Mouse (Mus musculus) CH12F3 (cell line): ENCODE measurements around the gene Ndufa4l2.

Experiments
- in situ Hi-C: fragments of 300-500 bp; cut with MboI; formaldehyde crosslinking; loops from 2 replicates; pipeline ENCODE4 v1.14.3; 2020; ENCODE audit warnings: low sequenced_read_pairs

Gene Ndufa4l2

DNA sequence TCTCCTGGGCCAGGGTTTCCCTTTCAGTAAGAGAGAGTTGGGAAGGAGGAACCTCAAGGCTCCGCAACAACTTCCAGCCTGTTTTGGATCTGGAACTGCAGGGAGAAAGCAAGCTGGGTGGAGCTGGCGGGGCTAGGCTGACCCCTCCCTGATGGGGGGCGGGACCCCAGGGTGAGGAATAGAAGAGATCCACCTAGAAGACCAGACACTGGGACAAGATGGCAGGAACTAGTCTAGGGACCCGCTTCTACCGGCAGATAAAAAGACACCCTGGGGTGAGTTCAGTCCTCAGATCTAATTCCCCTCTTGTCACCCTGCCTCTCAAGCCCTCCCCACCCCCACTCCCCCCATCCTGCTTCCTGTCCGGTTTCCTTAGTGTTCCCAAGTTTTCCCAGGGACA lies at the start of gene Ndufa4l2:
Gene Ndufa4l2 (plus strand): TSS at position 204 of the 400 bp plus-strand sequence.
- in situ Hi-C loops, result no loop called here

GRCm38 (mm10) chr10:127471281-127471988 lies 43.3 kb upstream of the Ndufa4l2 start:
- in situ Hi-C loops, result no loop called here

DNA sequence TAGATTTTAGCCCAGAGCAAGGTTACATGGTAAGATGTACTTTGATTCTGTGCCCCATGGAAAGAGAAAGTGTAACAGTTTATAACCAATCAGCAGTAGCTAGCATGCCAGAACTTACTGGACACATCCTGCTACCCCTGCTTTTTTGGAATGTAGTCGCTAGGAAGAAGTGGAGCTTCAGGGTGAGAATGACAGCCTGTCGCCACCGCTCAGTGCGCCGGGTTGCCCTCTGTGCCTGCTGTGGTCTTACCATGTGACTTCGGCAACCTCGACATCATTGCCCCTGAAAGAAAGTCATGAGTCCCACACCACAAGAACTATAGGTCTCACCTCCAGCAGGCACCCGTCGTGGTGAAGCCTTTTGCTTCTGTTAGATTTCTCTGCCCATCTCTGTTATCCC lies 42.0 kb upstream of the Ndufa4l2 start:
- in situ Hi-C loops, result no loop called here

DNA sequence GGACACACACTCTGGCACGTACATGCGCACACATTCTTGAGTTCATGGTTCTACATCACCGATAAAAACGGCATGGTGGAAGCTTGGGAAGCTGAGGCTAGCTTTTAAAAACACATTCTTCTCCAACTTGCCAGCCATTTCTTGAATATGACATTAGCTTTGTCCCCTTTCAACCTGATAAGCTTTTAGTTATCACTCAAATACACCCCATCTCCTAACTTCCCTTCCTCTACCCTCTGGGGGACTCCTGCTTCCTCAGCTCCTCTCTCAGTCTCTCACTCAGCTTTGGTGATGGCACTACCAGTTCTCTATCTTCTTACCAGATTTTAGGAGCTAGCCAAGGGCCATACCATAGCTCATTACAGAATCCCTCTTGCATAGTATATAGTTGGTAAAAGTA lies 39.6 kb upstream of the Ndufa4l2 start:
- in situ Hi-C loops, result no loop called here

GRCm38 (mm10) chr10:127476541-127476940 lies 38.2 kb upstream of the Ndufa4l2 start:
- in situ Hi-C loops, result no loop called here

GRCm38 (mm10) chr10:127477301-127477700 lies 37.5 kb upstream of the Ndufa4l2 start:
- in situ Hi-C loops, result no loop called here

DNA sequence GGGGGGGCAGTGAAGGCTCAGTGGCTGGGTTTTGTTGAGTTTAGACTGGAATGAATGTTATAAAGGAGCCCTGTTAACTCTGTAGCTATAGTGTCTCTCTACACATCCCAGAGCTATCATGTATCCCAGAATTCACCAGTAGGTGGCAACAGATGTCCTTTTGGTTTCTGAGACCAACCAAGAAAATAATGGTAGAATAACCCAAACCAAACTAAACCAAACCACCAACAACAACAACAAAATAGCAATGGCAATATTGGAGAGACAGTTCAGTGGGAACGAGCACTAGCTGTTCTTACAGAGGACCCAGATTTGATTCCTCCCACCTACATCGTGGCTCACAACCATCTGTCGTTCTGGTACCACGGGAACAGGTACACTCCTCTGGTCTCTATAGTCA lies 35.6 kb upstream of the Ndufa4l2 start:
- in situ Hi-C loops, result no loop called here

- in situ Hi-C loops, result no loop called here
Measured at GRCm38 (mm10) chr10:127480833-127481813, 33.6 kb upstream of the Ndufa4l2 start.

GRCm38 (mm10) chr10:127485235-127485634 lies 29.5 kb upstream of the Ndufa4l2 start:
- in situ Hi-C loops, result no loop called here

GRCm38 (mm10) chr10:127488856-127489255 lies 25.9 kb upstream of the Ndufa4l2 start:
- in situ Hi-C loops, result no loop called here

DNA sequence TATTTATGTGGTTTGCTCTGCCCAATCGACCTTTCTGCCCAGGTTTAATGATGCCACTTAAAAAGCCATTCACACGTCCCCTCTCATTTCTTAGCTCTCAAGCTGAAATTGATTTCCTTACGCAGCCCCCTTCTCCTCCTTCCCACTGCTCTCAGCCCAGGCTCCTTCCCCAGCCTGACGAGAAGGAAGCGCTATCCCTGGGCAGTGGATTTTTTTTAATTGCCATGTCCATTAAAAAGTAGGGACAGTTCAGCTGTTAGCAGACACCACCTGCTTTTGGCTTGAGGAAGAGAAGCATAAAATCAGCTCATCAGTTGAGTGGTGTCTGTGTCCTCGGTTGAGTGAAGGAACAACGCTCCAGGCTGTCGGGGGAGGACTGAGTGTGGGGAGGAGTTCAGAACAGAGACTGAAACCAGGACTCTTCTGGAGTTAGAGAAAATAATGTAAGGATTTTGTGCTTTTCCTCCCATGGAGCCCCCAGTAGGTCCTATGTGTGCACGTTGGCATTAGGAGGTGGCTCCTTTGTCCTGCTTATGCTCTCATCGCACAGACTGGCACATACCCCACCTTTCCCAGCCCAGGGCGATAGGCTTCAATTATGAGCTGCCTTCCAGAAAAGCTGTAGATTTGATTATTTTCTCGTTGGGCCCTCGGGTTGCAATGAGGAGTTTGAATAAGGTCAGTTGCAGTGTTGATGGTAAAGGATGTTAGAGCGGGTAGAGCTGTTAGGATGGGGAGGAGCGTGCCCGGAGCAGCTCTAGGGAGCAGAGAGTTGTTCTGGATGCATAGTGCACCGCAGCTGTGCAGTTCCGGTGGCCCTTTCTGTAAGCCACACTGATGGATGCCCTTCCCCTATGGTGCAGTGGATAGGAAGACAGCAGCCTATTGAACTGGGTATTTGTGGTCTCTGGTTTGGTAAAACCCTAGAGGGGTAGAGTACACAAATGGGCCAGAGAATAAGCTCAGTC lies 24.3 kb upstream of the Ndufa4l2 start:
- in situ Hi-C loops, result no loop called here

GRCm38 (mm10) chr10:127491128-127491512 lies 23.6 kb upstream of the Ndufa4l2 start:
- in situ Hi-C loops, result no loop called here

DNA sequence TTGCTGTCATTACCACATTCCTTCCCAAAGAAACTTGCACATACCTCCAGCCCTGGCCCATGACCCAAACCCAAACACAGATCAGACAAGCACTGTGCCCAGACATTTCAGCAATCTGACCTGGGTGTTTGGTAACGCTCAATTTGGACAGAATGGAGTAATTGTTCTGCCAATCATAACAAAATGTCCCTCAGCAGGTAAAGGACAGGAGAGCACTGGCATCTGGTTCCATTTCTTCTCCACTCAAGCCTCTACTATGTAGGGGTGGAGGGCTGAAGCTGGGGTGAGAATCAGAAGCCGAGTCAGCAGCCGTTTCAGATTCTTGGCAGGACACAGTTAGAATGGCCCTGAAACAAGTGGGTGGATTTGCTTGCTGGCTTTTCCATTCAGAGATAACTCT lies 22.6 kb upstream of the Ndufa4l2 start:
- in situ Hi-C loops, result no loop called here

DNA sequence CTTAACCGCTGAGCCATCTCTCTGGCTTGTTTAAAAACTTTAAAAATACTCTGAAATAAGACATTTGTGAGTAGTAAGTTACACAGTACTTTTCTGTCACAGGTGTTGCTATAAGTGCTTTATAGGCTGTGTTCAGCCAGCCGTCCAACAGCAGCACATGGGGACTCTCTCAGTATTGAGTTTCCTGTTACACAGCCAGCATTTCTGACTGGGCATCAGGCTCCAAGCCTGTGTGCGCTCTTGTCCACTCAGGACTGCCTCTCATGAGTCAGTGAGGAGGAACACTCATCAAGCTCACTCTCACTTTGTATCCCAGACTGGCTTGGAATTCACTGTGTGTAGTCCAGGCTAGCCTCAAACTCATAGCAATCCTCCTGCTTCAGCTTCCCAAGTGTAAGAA lies 18.6 kb upstream of the Ndufa4l2 start:
- in situ Hi-C loops, result no loop called here

- in situ Hi-C loops, result no loop called here
Measured at GRCm38 (mm10) chr10:127499516-127499915, 15.3 kb upstream of the Ndufa4l2 start.

- in situ Hi-C loops, result no loop called here
Measured at GRCm38 (mm10) chr10:127500042-127500441, 14.7 kb upstream of the Ndufa4l2 start.

DNA sequence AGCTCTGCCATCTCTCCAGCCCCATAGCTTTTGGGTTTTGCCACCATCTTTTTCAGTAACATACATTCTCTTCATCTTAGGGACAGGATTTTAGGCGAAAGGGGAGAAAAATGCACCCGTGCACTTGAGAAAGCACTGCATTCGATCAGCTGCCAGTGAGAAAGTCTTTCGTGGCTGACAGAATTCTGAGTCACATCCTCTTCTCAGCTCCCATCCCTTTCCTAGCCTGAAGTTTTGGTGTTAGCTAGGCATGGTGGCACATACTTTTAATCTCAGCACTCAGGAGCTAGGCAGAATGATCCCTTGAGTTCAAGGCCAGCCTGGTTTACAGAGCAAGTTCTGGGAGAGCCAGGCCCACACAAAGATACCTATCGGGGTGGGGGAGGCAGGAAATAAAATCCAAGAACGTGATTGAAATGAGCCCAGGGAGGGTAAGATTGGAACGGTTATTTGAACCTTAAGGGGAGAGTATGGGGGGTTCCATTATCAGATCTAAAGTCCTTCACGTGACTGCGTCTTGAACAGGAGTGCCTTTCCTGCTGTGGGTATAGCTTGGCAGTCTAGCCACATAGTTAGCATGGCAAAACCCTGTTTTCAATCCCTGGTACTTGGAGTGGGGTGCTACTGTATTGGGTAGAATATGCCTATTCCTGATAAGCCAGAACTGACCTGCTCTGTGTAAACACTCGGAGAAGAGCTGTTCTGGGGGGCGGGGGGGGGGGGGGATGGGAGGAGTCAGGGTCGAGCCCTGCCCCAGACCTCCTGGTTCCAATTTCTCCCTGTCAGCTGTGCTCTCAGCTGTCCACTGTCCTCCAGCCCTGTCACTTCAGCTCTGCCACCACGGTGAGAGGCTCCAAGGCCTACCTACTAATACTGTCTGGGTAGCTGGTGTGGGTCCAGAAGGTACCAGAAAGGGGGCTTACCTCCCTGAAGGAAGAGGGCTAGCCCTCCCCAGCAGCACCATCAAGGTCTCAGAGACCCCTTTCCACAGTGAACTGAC lies 13.6 kb upstream of the Ndufa4l2 start, which contains the start of gene Stac3:
Gene Stac3 (plus strand): TSS at position 793 of the 1,000 bp plus-strand sequence.
- in situ Hi-C loops, result no loop called here

DNA sequence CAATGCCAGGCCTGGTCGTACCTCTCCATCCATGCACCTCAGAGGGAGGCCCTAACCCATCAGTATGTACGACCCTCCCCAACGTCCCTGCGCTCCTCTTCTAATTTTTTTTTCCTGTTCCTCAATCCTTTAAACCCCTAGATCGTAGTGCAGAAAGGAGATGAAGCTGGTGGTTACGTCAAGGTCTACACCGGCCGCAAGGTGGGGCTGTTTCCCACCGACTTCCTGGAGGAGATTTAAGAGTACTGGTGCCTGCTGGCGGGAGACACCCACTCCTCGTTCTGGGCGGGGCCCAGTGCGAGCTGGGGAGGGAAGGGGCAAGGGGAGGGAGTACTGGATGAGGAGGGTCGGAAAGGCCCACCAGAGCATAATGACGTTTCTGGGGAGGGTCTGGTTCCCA lies 6.5 kb upstream of the Ndufa4l2 start:
- in situ Hi-C loops, result loop anchor here (5.0 kb wide), 1 partner anchor 34 kb away; no protein-coding TSS in a partner anchor
